Mouse (Mus musculus): ENCODE data around the gene Ces1h. TPM values are rescaled to one million over a fixed set of nuclear protein-coding genes. Genes with fewer than 3 reads are reported as not detected.

Gene Ces1h
- polyA plus RNA-seq, 1 experiment from 2014 or later, result not detected

DNA sequence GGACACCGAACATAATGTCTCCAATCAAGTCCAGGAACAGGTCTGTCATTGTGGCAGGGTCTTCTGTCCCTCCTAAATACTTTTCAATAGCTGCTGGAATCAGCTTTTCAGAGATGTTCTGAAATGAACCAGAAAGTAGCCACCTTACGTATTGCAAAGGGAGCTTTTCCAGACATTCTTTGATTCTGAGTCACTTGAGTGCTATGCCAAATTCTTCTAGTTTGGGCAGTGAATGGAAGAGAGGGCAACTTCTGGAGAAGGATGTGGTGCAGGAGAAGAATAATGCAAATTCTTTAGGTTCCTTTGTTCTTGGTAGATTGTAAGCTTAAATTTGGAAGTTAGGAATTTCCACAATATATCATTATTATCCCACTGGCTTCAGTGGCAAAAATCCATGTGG lies 62.5 kb downstream of the Ces1h start:
- H3K4me2 ChIP-seq (ENCODE audit: low read depth, low read length), result no peak overlapping the region
- 72% methylated on average over 2 of the region's 2 CpGs for WGBS (ENCODE audit: insufficient replicate concordance)
- DNase-seq, result no peak
- no peak for ATAC-seq
- H3K27ac ChIP-seq (ENCODE audit: low read depth), result no peak overlapping the region
- TF ChIP-seq CTCF (IDR thresholded peaks at IDR 0.05; ENCODE audit: low read depth) (no peak), EP300 (IDR thresholded peaks at IDR 0.05; ENCODE audit: low read depth) (no peak)
- no peaks in the 10 kb centered on the region for H3K9me3 ChIP-seq (ENCODE audit: low read length)
- no peaks in the 10 kb centered on the region for H3K27me3 ChIP-seq (ENCODE audit: insufficient read depth, low read length)
- no peaks in the 10 kb centered on the region for H3K36me3 ChIP-seq (replicated peaks; ENCODE audit: insufficient read depth, low read length)
- no peaks in the 10 kb centered on the region for H3K4me1 ChIP-seq (ENCODE audit: insufficient read depth)
- H3K9ac ChIP-seq (replicated peaks), result no peak overlapping the region
- no peak overlapping the region for H3K4me3 ChIP-seq (ENCODE audit: low read depth, low read length)

DNA sequence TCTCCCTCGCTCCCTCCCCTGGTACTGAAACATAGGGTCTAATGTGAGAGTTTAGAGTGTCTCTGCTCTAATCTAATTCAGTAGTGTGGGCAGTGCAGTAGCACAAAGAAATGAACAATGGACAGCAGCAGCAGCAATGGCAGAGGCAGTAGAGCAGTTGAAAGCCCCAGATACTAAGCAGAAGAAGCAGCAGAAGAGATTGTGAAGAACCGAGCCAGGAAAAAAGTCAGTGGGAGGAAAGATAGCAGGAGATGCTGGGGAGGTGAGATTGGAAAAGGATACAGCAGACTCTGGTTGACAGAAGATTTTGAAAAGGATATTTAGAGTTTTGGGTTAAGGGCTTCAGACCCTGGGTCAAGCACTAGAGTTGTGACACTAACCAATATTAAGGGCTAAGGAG lies 64.0 kb downstream of the Ces1h start:
- Histone ChIP-seq H3K36me3 (replicated peaks; ENCODE audit: insufficient read depth, low read length) (no peaks in the 10 kb centered on the region), H3K27me3 (ENCODE audit: insufficient read depth, low read length) (no peaks in the 10 kb centered on the region), H3K4me3 (ENCODE audit: low read depth, low read length) (no peak overlapping the region), H3K9ac (replicated peaks) (no peak overlapping the region), H3K9me3 (ENCODE audit: low read length) (no peaks in the 10 kb centered on the region), H3K4me2 (ENCODE audit: low read depth, low read length) (no peak overlapping the region), H3K27ac (ENCODE audit: low read depth) (no peak overlapping the region), H3K4me1 (ENCODE audit: insufficient read depth) (no peaks in the 10 kb centered on the region)
- no peak for DNase-seq
- no peak for TF ChIP-seq CTCF (IDR thresholded peaks at IDR 0.05; ENCODE audit: low read depth)
- no peak for TF ChIP-seq EP300 (IDR thresholded peaks at IDR 0.05; ENCODE audit: low read depth)
- no peak for ATAC-seq
- 73% methylated on average over 2 of the region's 2 CpGs for WGBS (ENCODE audit: insufficient replicate concordance)

Other genes starting within 250 kb of the Ces1h start
- 147 and 162 TPM in 2 replicates for gene Ces1c, start 248.4 kb downstream of the Ces1h start, polyA plus RNA-seq (2015; fragmentation: Nextera tagmentation; extraction: Ambion mirVana)
- gene Ces1d, start 181.9 kb downstream of the Ces1h start, polyA plus RNA-seq (2015; fragmentation: Nextera tagmentation; extraction: Ambion mirVana), result 216 and 217 TPM in 2 replicates
- gene Ces1e, start 150.1 kb downstream of the Ces1h start, polyA plus RNA-seq (2015; fragmentation: Nextera tagmentation; extraction: Ambion mirVana), result 5.4 and 7.4 TPM in 2 replicates
- gene Ces1f, start 100.0 kb downstream of the Ces1h start, polyA plus RNA-seq (2015; fragmentation: Nextera tagmentation; extraction: Ambion mirVana), result 0.84 and 1.1 TPM in 2 replicates
- 4.4 and 7.1 TPM in 2 replicates for gene Ces1g, start 42.4 kb downstream of the Ces1h start, polyA plus RNA-seq (2015; fragmentation: Nextera tagmentation; extraction: Ambion mirVana)
- not detected in 2 replicates for gene Ces5a, start 156.1 kb upstream of the Ces1h start, polyA plus RNA-seq (2015; fragmentation: Nextera tagmentation; extraction: Ambion mirVana)

Measured in liver, postnatal 0 days (tissue).